Mouse (Mus musculus) retina, postnatal 1 day (tissue): Measurements from ENCODE around the gene Bik.

Experiments used
- DNase-seq: peaks from one replicate; pipeline ENCODE4 v3.0.0-alpha.2; 2012

Gene Bik

DNA sequence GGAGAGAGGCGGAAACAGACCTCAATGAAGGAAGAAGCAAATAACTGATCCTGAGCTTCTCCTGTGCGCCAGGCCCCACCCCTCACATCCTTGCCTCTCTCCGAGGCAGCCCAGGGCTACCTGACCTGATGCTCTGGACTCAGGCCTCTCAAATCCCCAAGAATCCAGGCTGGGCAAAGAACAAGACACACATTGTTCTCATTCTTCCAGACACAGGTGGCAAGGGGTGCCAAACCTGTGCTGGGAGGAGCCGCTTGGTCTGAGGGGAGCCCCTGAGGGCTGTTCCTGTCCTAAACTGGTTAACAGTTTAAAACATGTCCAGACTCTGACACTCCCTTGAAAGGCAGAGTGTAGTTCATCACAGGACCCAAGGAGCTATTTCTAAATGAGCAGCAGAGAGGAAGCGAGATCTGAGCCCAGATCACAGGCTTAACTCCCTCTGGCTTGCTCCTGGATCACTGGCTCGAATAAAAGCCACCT is 58.1 kb downstream of the Bik start:
- DNase-seq = no peak

GRCm38 (mm10) chr15:83590841-83591240 is 64.2 kb downstream of the Bik start:
- DNase-seq = no peak

DNA sequence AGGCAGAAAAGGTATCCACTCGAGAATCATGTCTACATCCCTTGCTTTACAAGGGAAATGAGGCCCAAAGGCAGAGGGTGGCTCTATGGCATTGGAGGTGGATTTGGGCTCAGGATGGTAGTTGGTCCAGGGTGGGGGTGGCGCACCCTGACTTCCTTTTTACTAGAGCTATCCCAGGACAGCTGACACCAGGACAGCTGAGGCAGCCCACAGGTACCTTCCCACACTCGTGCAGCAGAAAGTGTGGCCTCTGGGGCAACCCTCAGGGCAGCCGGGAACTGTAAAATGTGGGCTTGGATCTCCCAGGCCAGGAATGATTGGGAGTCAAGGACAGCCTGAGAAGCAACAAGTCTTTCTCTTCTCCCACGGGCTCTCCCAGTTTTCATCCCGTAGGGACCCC is 65.1 kb downstream of the Bik start:
- DNase-seq = no peak

DNA sequence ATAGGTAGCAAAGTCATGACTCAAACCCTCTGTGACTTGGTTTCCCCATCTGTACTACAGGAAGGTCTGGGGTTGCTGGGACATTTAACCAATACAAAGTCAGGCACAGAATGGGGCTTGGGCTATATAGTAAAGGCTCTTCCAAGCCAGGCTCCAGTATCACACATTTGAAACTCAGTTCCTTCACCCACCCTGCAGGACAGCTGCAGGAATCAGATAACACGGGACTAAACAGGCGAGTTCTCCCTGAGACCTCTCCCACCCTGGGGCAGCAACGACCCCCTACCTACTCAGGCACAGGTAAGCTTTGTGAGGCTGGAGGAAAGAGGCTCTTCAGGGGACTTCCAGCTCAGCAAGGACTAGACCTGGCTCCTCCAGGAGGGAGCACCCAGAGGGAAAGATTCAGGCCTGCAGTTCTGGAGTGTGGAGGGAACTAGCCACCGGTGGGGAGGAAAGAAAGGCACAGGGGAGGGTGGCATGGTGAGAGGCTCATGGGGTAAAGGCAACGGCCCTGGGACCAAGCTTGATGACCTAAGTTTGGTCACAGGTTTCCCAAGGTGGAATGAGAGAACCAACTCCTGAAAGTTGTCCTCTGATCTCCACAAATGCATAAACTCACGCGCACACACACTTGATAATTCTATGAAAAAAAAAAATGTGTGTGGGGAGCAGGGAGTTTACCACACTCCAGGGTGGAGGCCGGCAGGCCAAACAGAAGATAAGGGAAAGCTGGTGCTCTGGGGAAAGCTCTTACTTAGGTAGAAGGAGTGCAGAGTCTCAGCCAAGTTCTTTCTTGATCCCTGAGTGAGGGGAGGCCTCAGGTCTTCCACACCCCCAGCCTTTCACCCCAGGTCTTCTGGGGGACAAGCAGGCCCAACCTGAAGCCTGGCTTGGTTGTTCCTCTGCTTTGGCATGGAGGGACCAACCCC is 65.9 kb downstream of the Bik start:
- no peak for DNase-seq

GRCm38 (mm10) chr15:83593189-83593585 is 66.5 kb downstream of the Bik start:
- no peak for DNase-seq

GRCm38 (mm10) chr15:83593702-83594512 is 67.2 kb downstream of the Bik start:
- peak; percentile 29 for DNase-seq
